Mouse (Mus musculus): ENCODE measurements at regions not wholly inside any gene's neighbourhood (a gene's known extent, or its start where the extent isn't known, plus 50 kb on each side); places are given as distances from the start of the nearest gene placed in this dataset.

DNA sequence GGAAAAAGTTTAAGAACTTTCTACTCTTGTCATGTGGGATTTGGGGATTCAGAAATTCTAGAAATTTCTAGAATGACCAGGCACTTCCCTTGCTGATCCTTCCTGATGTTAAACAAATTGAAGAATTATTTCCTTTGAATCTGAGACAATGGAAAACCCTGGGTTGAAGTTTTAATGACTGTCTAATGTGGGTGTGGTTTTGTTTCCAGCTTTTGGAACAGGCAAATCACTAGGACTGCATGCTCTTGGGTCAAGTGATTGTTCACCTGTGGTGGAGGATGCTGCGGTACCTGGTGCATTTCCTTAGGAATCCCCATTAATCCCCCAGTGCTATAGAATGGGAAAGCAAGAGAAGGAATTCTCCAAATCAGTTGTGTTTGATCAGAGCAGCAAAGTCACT is 184.8 kb downstream of the Slc30a10 start:
- Histone ChIP-seq H3K4me1 (ENCODE audit: control insufficient read depth, insufficient read depth, low read length) (no peaks in the 10 kb centered on the region), H3K36me3 (ENCODE audit: control insufficient read depth, insufficient read depth, low read length) (no peaks in the 10 kb centered on the region), H3K27ac (ENCODE audit: low read depth, low read length) (no peak overlapping the region), H3K27me3 (ENCODE audit: control insufficient read depth, insufficient read depth, low read length) (no peaks in the 10 kb centered on the region), H3K4me2 (replicated peaks; ENCODE audit: low read depth, low read length) (no peak overlapping the region), H3K9me3 (ENCODE audit: control insufficient read depth, low read length) (no peaks in the 10 kb centered on the region), H3K9ac (ENCODE audit: low read depth, low read length) (no peak overlapping the region), H3K4me3 (ENCODE audit: low read length) (no peak overlapping the region)
- WGBS = 96% methylated on average over 1 of the region's 1 CpGs
- ATAC-seq (ENCODE audit: low FRiP score, low TSS enrichment) = no peak

DNA sequence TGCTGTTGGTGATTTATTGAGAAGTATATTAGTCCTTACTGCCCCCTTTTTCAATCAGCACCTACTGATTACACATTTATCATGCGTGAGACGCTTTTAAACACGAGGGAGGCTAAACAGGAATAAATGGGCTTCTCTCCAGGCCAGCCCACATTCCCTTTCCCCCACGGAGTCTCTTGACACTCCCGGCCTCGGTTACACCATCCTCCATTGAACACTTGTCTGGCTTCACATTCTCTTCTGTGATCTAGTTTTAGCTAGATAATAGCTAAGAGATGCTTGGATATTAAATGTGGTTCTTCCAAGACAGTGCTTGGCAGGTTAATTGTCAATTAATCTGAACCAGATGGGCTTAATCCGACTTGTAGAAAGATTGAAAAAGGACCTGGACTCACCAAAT is 189.4 kb downstream of the Slc30a10 start:
- no peak overlapping the region for H3K4me2 ChIP-seq (replicated peaks; ENCODE audit: low read depth, low read length)
- WGBS = 38% methylated on average over 7 of the region's 7 CpGs
- no peak overlapping the region for H3K9ac ChIP-seq (ENCODE audit: low read depth, low read length)
- ATAC-seq (ENCODE audit: low FRiP score, low TSS enrichment) = no peak
- no peak overlapping the region for H3K4me3 ChIP-seq (ENCODE audit: low read length)
- no peaks in the 10 kb centered on the region for H3K9me3 ChIP-seq (ENCODE audit: control insufficient read depth, low read length)
- no peaks in the 10 kb centered on the region for H3K27me3 ChIP-seq (ENCODE audit: control insufficient read depth, insufficient read depth, low read length)
- H3K4me1 ChIP-seq (ENCODE audit: control insufficient read depth, insufficient read depth, low read length) = no peaks in the 10 kb centered on the region
- no peaks in the 10 kb centered on the region for H3K36me3 ChIP-seq (ENCODE audit: control insufficient read depth, insufficient read depth, low read length)
- H3K27ac ChIP-seq (ENCODE audit: low read depth, low read length) = no peak overlapping the region

DNA sequence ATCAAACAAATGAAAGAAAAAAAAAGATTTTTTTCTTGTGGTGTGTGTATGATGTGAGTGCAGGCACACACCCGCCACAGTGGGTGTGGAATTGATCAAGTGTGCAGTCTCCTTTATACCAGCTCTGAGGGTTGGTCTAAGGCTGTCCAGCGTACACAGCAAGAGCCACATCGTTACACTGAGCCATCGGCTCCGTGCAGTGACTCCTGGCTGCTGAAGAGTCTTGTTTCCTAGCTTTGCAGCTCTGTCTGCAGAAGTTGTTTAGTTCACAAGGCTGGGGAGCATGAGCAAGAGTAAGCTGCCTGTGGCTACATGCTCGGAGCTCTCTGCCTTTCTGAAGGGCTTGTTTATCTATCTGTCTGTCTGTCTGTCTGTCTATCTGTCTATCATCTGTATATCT is 193.5 kb downstream of the Slc30a10 start:
- Histone ChIP-seq H3K27me3 (ENCODE audit: control insufficient read depth, insufficient read depth, low read length) (no peaks in the 10 kb centered on the region), H3K9me3 (ENCODE audit: control insufficient read depth, low read length) (no peaks in the 10 kb centered on the region), H3K4me3 (ENCODE audit: low read length) (no peak overlapping the region), H3K27ac (ENCODE audit: low read depth, low read length) (no peak overlapping the region), H3K4me1 (ENCODE audit: control insufficient read depth, insufficient read depth, low read length) (no peaks in the 10 kb centered on the region), H3K36me3 (ENCODE audit: control insufficient read depth, insufficient read depth, low read length) (no peaks in the 10 kb centered on the region), H3K4me2 (replicated peaks; ENCODE audit: low read depth, low read length) (no peak overlapping the region), H3K9ac (ENCODE audit: low read depth, low read length) (no peak overlapping the region)
- no peak for ATAC-seq (ENCODE audit: low FRiP score, low TSS enrichment)
- 85% methylated on average over 6 of the region's 6 CpGs for WGBS

DNA sequence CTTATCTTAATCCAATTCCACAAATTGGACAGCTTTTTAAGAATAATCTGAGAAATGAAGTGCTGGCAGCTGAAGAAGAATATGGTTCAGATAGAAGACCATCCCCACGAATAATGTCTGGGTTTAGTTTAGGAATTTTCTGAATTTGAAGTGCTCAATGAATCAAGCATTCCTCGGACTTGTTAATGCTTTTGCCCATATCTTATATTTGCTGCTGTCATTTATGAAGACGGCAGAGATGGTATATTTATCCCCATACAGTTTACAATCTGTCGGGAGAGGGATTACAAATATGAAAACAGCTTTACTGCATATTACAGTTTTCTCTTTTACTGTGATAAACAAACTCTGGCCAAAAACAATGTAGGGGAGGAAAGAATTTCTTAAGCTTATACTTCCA is 194.3 kb downstream of the Slc30a10 start:
- ATAC-seq (ENCODE audit: low FRiP score, low TSS enrichment) = no peak
- 89% methylated on average over 4 of the region's 4 CpGs for WGBS

DNA sequence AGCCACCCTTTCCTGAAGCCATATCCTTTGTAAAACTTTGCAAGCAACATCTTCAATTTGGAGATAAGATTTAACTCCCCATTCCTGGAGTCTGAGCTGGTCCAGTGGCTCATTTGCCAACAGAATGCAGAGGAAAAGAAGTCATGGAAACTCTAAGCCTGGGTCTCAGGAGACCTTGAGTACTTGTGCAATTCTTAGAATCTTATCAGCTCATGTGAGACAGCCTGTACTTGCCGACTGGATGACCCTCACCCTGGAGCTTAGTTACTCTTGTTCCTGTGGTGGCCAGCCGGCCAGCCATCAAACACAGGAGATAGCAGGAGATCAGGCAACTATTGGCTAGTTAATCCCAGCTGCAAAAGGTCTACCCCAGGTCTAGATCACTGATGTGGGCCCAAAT is 196.3 kb downstream of the Slc30a10 start:
- H3K27ac ChIP-seq (ENCODE audit: low read depth, low read length) = no peak overlapping the region
- H3K4me2 ChIP-seq (replicated peaks; ENCODE audit: low read depth, low read length) = no peak overlapping the region
- no peak overlapping the region for H3K4me3 ChIP-seq (ENCODE audit: low read length)
- no peaks in the 10 kb centered on the region for H3K9me3 ChIP-seq (ENCODE audit: control insufficient read depth, low read length)
- no peak overlapping the region for H3K9ac ChIP-seq (ENCODE audit: low read depth, low read length)
- WGBS = 77% methylated on average over 2 of the region's 2 CpGs
- H3K27me3 ChIP-seq (ENCODE audit: control insufficient read depth, insufficient read depth, low read length) = no peaks in the 10 kb centered on the region
- no peak for ATAC-seq (ENCODE audit: low FRiP score, low TSS enrichment)
- H3K4me1 ChIP-seq (ENCODE audit: control insufficient read depth, insufficient read depth, low read length) = no peaks in the 10 kb centered on the region
- no peaks in the 10 kb centered on the region for H3K36me3 ChIP-seq (ENCODE audit: control insufficient read depth, insufficient read depth, low read length)

More for the DNA sequence above, 194.3 kb downstream of the Slc30a10 start:
- H3K27me3 ChIP-seq (ENCODE audit: control insufficient read depth, insufficient read depth, low read length) = no peaks in the 10 kb centered on the region
- no peaks in the 10 kb centered on the region for H3K36me3 ChIP-seq (ENCODE audit: control insufficient read depth, insufficient read depth, low read length)
- no peaks in the 10 kb centered on the region for H3K9me3 ChIP-seq (ENCODE audit: control insufficient read depth, low read length)
- no peak overlapping the region for H3K27ac ChIP-seq (ENCODE audit: low read depth, low read length)
- H3K4me1 ChIP-seq (ENCODE audit: control insufficient read depth, insufficient read depth, low read length) = no peaks in the 10 kb centered on the region
- no peak overlapping the region for H3K4me3 ChIP-seq (ENCODE audit: low read length)
- H3K9ac ChIP-seq (ENCODE audit: low read depth, low read length) = no peak overlapping the region
- H3K4me2 ChIP-seq (replicated peaks; ENCODE audit: low read depth, low read length) = no peak overlapping the region

DNA sequence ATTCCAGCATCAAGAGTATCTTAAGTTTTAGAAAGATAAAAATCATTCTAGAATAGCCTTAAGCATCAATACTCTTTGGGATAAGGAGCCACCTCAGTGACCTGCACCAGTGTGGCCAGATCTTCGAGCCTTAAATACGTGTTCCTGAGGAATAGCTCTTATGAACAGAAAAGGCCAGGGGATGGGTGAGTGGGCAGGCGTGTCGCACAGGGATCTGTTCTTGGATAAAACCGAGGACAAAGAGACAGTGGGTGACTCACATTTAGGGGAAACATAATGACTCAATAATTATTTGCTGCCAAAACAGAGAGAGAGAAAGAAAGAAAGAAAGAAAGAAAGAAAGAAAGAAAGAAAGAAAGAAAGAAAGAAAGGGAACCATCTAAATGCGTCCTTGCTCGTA is 200.4 kb downstream of the Slc30a10 start:
- Histone ChIP-seq H3K36me3 (ENCODE audit: control insufficient read depth, insufficient read depth, low read length) (no peaks in the 10 kb centered on the region), H3K9me3 (ENCODE audit: control insufficient read depth, low read length) (no peaks in the 10 kb centered on the region), H3K4me1 (ENCODE audit: control insufficient read depth, insufficient read depth, low read length) (no peaks in the 10 kb centered on the region), H3K9ac (ENCODE audit: low read depth, low read length) (no peak overlapping the region), H3K27ac (ENCODE audit: low read depth, low read length) (no peak overlapping the region), H3K4me2 (replicated peaks; ENCODE audit: low read depth, low read length) (no peak overlapping the region), H3K27me3 (ENCODE audit: control insufficient read depth, insufficient read depth, low read length) (no peaks in the 10 kb centered on the region), H3K4me3 (ENCODE audit: low read length) (no peak overlapping the region)
- no peak for ATAC-seq (ENCODE audit: low FRiP score, low TSS enrichment)
- WGBS = 88% methylated on average over 7 of the region's 7 CpGs

DNA sequence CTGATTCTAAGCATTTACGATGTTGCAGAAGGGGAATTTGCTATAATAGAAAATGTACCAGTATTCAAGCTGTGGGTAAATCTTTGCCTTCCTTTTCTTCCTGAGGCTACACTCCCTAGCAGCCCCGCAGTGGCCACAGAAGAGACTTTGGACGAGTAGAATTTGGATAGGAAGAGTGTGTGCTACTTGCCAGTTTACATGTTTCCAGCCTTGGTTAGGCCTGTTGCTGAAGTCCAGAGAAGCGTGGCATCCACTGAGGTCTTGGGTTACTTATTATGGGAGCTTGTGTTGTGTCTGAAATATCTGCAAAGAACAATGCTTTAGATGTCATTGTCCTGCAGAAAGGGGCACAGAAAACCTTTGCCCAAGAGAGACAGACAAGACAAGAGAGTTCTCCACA is 200.8 kb downstream of the Slc30a10 start:
- Histone ChIP-seq H3K4me1 (ENCODE audit: control insufficient read depth, insufficient read depth, low read length) (no peaks in the 10 kb centered on the region), H3K9me3 (ENCODE audit: control insufficient read depth, low read length) (no peaks in the 10 kb centered on the region), H3K9ac (ENCODE audit: low read depth, low read length) (no peak overlapping the region), H3K27me3 (ENCODE audit: control insufficient read depth, insufficient read depth, low read length) (no peaks in the 10 kb centered on the region), H3K4me3 (ENCODE audit: low read length) (no peak overlapping the region), H3K4me2 (replicated peaks; ENCODE audit: low read depth, low read length) (no peak overlapping the region), H3K27ac (ENCODE audit: low read depth, low read length) (no peak overlapping the region), H3K36me3 (ENCODE audit: control insufficient read depth, insufficient read depth, low read length) (no peaks in the 10 kb centered on the region)
- ATAC-seq (ENCODE audit: low FRiP score, low TSS enrichment) = no peak
- 91% methylated on average over 4 of the region's 4 CpGs for WGBS

DNA sequence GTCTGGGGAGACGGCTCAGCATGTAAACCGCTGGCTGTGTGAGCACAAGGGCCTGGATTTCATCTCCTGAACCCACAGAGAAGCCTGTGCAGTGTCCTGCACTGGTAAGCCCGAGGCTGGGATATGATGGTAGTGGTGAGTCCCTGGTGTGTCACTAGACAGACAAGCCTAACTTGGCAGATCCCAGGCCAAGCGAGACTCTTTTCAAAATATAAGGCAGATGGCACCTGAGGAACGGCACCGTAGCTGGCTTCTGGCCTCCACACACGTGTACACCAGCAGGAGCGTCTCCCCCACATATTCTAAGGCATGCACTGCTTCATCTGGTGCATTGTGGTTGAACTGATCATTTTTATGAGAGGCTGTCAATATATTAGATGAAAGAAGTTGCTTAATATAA is 202.6 kb downstream of the Slc30a10 start:
- no peak overlapping the region for H3K27ac ChIP-seq (ENCODE audit: low read depth, low read length)
- H3K4me2 ChIP-seq (replicated peaks; ENCODE audit: low read depth, low read length) = no peak overlapping the region
- H3K27me3 ChIP-seq (ENCODE audit: control insufficient read depth, insufficient read depth, low read length) = no peaks in the 10 kb centered on the region
- H3K4me1 ChIP-seq (ENCODE audit: control insufficient read depth, insufficient read depth, low read length) = no peaks in the 10 kb centered on the region
- H3K9me3 ChIP-seq (ENCODE audit: control insufficient read depth, low read length) = no peaks in the 10 kb centered on the region
- H3K36me3 ChIP-seq (ENCODE audit: control insufficient read depth, insufficient read depth, low read length) = no peaks in the 10 kb centered on the region
- WGBS = 90% methylated on average over 8 of the region's 8 CpGs
- H3K4me3 ChIP-seq (ENCODE audit: low read length) = no peak overlapping the region
- H3K9ac ChIP-seq (ENCODE audit: low read depth, low read length) = no peak overlapping the region
- no peak for ATAC-seq (ENCODE audit: low FRiP score, low TSS enrichment)

DNA sequence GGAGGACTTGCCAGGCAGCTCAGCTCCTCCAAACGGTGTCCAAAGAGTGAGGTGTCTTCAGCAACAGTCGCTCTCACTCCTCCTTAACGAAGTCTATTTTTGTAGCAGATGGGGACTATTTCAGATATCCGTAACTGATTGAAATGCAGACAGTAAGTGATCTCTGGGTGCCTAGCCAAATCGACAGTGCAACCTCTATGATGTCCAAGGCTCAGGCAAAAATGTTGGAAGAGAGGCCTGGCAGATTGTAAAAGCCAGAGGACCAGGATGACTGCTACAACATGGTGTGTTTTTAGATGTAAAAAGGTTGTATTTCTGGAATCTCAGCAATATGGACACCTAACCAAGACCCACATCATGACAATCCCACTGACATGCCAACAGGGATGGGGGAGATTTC is 204.8 kb downstream of the Slc30a10 start:
- H3K4me3 ChIP-seq (ENCODE audit: low read length) = no peak overlapping the region
- no peak overlapping the region for H3K27ac ChIP-seq (ENCODE audit: low read depth, low read length)
- no peak overlapping the region for H3K4me2 ChIP-seq (replicated peaks; ENCODE audit: low read depth, low read length)
- no peaks in the 10 kb centered on the region for H3K36me3 ChIP-seq (ENCODE audit: control insufficient read depth, insufficient read depth, low read length)
- 83% methylated on average over 5 of the region's 5 CpGs for WGBS
- H3K9ac ChIP-seq (ENCODE audit: low read depth, low read length) = no peak overlapping the region
- H3K4me1 ChIP-seq (ENCODE audit: control insufficient read depth, insufficient read depth, low read length) = no peaks in the 10 kb centered on the region
- no peaks in the 10 kb centered on the region for H3K9me3 ChIP-seq (ENCODE audit: control insufficient read depth, low read length)
- H3K27me3 ChIP-seq (ENCODE audit: control insufficient read depth, insufficient read depth, low read length) = no peaks in the 10 kb centered on the region
- no peak for ATAC-seq (ENCODE audit: low FRiP score, low TSS enrichment)

DNA sequence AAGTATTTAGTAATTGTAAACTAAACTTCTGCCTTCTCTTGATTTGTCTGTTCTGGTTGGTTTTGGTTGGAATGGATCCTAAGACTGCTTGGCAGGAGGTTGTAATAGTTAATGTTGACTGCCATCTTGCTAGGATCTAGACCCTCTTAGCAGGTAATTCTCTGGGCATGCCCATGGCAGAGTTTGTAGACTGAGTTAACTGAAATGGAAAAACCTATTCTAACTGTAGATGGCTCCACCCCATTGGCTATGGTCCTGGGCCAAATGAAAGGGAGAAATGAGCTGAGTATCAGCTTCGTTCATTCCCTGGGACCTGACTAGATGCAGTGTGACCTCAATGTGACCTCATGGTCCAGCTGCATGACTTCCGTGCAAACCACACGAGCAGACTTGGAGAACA is 207.7 kb downstream of the Slc30a10 start:
- ATAC-seq (ENCODE audit: low FRiP score, low TSS enrichment) = no peak
- Histone ChIP-seq H3K4me2 (replicated peaks; ENCODE audit: low read depth, low read length) (no peak overlapping the region), H3K27ac (ENCODE audit: low read depth, low read length) (no peak overlapping the region), H3K4me1 (ENCODE audit: control insufficient read depth, insufficient read depth, low read length) (no peaks in the 10 kb centered on the region), H3K36me3 (ENCODE audit: control insufficient read depth, insufficient read depth, low read length) (no peaks in the 10 kb centered on the region), H3K4me3 (ENCODE audit: low read length) (no peak overlapping the region), H3K9ac (ENCODE audit: low read depth, low read length) (no peak overlapping the region), H3K27me3 (ENCODE audit: control insufficient read depth, insufficient read depth, low read length) (no peaks in the 10 kb centered on the region), H3K9me3 (ENCODE audit: control insufficient read depth, low read length) (no peaks in the 10 kb centered on the region)
- WGBS = 74% methylated on average over 3 of the region's 3 CpGs

Data from kidney, embryonic 14.5 days (tissue).